In the genomic region with DNA sequence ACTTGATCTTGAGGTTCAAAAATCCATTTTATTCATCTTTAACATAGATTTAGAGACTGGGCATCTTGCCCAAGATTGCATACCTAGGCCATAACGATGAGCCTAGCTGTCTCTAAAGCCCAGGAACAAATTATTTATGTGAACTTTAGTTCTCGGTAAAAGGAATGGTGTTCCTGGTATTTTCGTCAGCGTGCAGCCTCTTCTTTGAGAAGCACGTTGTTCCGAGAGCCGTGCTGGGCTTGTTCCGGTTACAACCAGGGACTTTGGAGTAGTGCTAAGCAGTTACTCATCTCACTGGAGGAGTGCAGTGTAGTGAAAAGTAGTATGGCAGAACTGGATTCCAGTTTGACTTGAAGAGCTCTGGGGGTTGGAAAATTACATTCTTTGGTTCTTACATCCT, we compare ENCODE assay signal across 8 mouse cellular contexts. TPM values are rescaled to one million over a fixed set of nuclear protein-coding genes. Genes with fewer than 3 reads are reported as not detected.
DNase-seq lines count a peak whose midpoint lies in the region; ATAC-seq lines count a peak whose summit lies in the region.

No protein-coding gene starts in this region.

- no peaks in the 10 kb centered on the region for H3K27me3 ChIP-seq in kidney, embryonic 15.5 days
- H3K27me3 ChIP-seq in forebrain, embryonic 12.5 days, result no peaks in the 10 kb centered on the region
- H3K27me3 ChIP-seq in liver, embryonic 12.5 days (replicated peaks), result no peaks in the 10 kb centered on the region

- H3K36me3 ChIP-seq in kidney, embryonic 15.5 days, result peaks cover 22% of the 10 kb centered on the region
- peaks cover 17% of the 10 kb centered on the region for H3K36me3 ChIP-seq in forebrain, embryonic 12.5 days (replicated peaks)
- peaks cover 36% of the 10 kb centered on the region for H3K36me3 ChIP-seq in liver, embryonic 12.5 days

- peak overlapping the region; percentile 62 for H3K9ac ChIP-seq in kidney, embryonic 15.5 days
- H3K9ac ChIP-seq in forebrain, embryonic 12.5 days, result peak overlapping the region; percentile 69
- peak overlapping the region; percentile 83 for H3K9ac ChIP-seq in liver, embryonic 12.5 days

- DNase-seq in kidney, postnatal 4 days, result no peak
- DNase-seq in MN1 (ENCODE audit: low spot score), result peak; percentile 36
- no peak for DNase-seq in ovary, postnatal 14 days (ENCODE audit: low spot score)
- no peak for DNase-seq in adrenal gland, postnatal 10 days
- DNase-seq in thymus, adult 18-20 months, result no peak

- peaks cover 35% of the 10 kb centered on the region for H3K4me1 ChIP-seq in kidney, embryonic 15.5 days
- H3K4me1 ChIP-seq in forebrain, embryonic 12.5 days, result peaks cover 20% of the 10 kb centered on the region
- peaks cover 27% of the 10 kb centered on the region for H3K4me1 ChIP-seq in liver, embryonic 12.5 days

- WGBS in kidney, embryonic 15.5 days, result 10% methylated on average over 8 of the region's 8 CpGs
- 38% methylated on average over 8 of the region's 8 CpGs for WGBS in forebrain, embryonic 12.5 days
- WGBS in liver, embryonic 12.5 days (ENCODE audit: insufficient replicate concordance), result 6% methylated on average over 8 of the region's 8 CpGs

- no peak for ATAC-seq in kidney, embryonic 15.5 days (replicated peaks; ENCODE audit: low FRiP score)
- ATAC-seq in forebrain, embryonic 12.5 days (ENCODE audit: low FRiP score), result no peak
- ATAC-seq in liver, embryonic 12.5 days, result no peak

- no peaks in the 10 kb centered on the region for H3K9me3 ChIP-seq in kidney, embryonic 15.5 days (replicated peaks)
- H3K9me3 ChIP-seq in forebrain, embryonic 12.5 days, result no peaks in the 10 kb centered on the region
- H3K9me3 ChIP-seq in liver, embryonic 12.5 days (replicated peaks), result no peaks in the 10 kb centered on the region

- H3K27ac ChIP-seq in kidney, embryonic 15.5 days, result peak overlapping the region; percentile 93
- H3K27ac ChIP-seq in forebrain, embryonic 12.5 days, result peak overlapping the region; percentile 84; the same call in 1 of the 2 replicates
- peak overlapping the region; percentile 92 for H3K27ac ChIP-seq in liver, embryonic 12.5 days

- peak overlapping the region; percentile 70 for H3K4me3 ChIP-seq in kidney, embryonic 15.5 days (replicated peaks)
- peak overlapping the region; percentile 64 for H3K4me3 ChIP-seq in forebrain, embryonic 12.5 days (replicated peaks)
- peak overlapping the region; percentile 78 for H3K4me3 ChIP-seq in liver, embryonic 12.5 days

- H3K4me2 ChIP-seq in kidney, embryonic 15.5 days, result peak overlapping the region; percentile 60
- peak overlapping the region; percentile 63 for H3K4me2 ChIP-seq in forebrain, embryonic 12.5 days
- peak overlapping the region; percentile 88 for H3K4me2 ChIP-seq in liver, embryonic 12.5 days

RNA-seq across cellular contexts. Expression of gene Dph3, which starts 0.7 kb away (rescaled TPM):
- polyA plus RNA-seq in kidney, embryonic 15.5 days (2015; fragmentation: Nextera tagmentation; extraction: Ambion mirVana), result 92.9 and 109 TPM in 2 replicates
- polyA plus RNA-seq in forebrain, embryonic 12.5 days (2016; fragmentation: Nextera tagmentation; extraction: Ambion mirVana), result 86.9 and 90.4 TPM in 2 replicates
- 107 and 117 TPM in 2 replicates for polyA plus RNA-seq in liver, embryonic 12.5 days (2016; fragmentation: Nextera tagmentation; extraction: Ambion mirVana)
- total RNA-seq in adrenal gland, postnatal 10 days (2021), result 10 to 100 TPM; 63.0 to 64.2 TPM

RNA-seq across cellular contexts. Expression of gene Oxnad1, which starts 1.1 kb away (rescaled TPM):
- 38.7 and 42.2 TPM in 2 replicates for polyA plus RNA-seq in kidney, embryonic 15.5 days (2015; fragmentation: Nextera tagmentation; extraction: Ambion mirVana)
- 19.0 and 23.4 TPM in 2 replicates for polyA plus RNA-seq in forebrain, embryonic 12.5 days (2016; fragmentation: Nextera tagmentation; extraction: Ambion mirVana)
- 18.9 and 21.8 TPM in 2 replicates for polyA plus RNA-seq in liver, embryonic 12.5 days (2016; fragmentation: Nextera tagmentation; extraction: Ambion mirVana)
- 10 to 100 TPM; 49.9 to 59.8 TPM for total RNA-seq in adrenal gland, postnatal 10 days (2021)

RNA-seq across cellular contexts. Expression of gene Msmb, which starts 55.6 kb away (rescaled TPM):
- polyA plus RNA-seq in kidney, embryonic 15.5 days (2015; fragmentation: Nextera tagmentation; extraction: Ambion mirVana), result not detected in 2 replicates
- polyA plus RNA-seq in forebrain, embryonic 12.5 days (2016; fragmentation: Nextera tagmentation; extraction: Ambion mirVana), result not detected in 2 replicates
- polyA plus RNA-seq in liver, embryonic 12.5 days (2016; fragmentation: Nextera tagmentation; extraction: Ambion mirVana), result 0.36 and 0.50 TPM in 2 replicates
- total RNA-seq in adrenal gland, postnatal 10 days (2021), result not detected

RNA-seq across cellular contexts. Expression of gene Galnt15, which starts 57.4 kb away (rescaled TPM):
- polyA plus RNA-seq in kidney, embryonic 15.5 days (2015; fragmentation: Nextera tagmentation; extraction: Ambion mirVana), result 0.38 and 0.64 TPM in 2 replicates
- polyA plus RNA-seq in forebrain, embryonic 12.5 days (2016; fragmentation: Nextera tagmentation; extraction: Ambion mirVana), result 0.14 and 0.18 TPM in 2 replicates
- 0.02 TPM in 1 of 2 replicates, not detected in the other for polyA plus RNA-seq in liver, embryonic 12.5 days (2016; fragmentation: Nextera tagmentation; extraction: Ambion mirVana)
- total RNA-seq in adrenal gland, postnatal 10 days (2021), result 10 to 100 TPM; 10.2 to 10.6 TPM
